Mouse (Mus musculus) midbrain, embryonic 14.5 days (tissue): ENCODE data around the gene Brd3. TPM values are rescaled to one million over a fixed set of nuclear protein-coding genes. Genes with fewer than 3 reads are reported as not detected.
A peak's percentile ranks its signal among the peaks of the same experiment; 100 is the strongest.

Source experiments
- ATAC-seq: fragments of 200-750 bp; cut with Nextera tagmentation; 2 replicates; pipeline ENCODE4 v1.8.0; 2017; ENCODE audit warnings: moderate number of reproducible peaks, moderate library complexity; ENCODE audit not compliant: low FRiP score, low TSS enrichment
- DNase-seq: peaks from one replicate; pipeline ENCODE4 v3.0.0-alpha.2; 2015
- H3K27ac ChIP-seq: fragments of 300-500 bp; sonication (generic); replicated peaks from 2 replicates; pipeline ENCODE4 v1.5.1; 2014; ENCODE audit warnings: mild to moderate bottlenecking, low read depth, low read length, moderate library complexity
- H3K27me3 ChIP-seq: fragments of 300-500 bp; sonication (generic); 2 replicates; pipeline ENCODE4 v1.6.1; 2014; ENCODE audit warnings: low read length, control low read depth, mixed read lengths; ENCODE audit not compliant: control insufficient read depth, insufficient read depth
- H3K36me3 ChIP-seq: fragments of 300-500 bp; sonication (generic); 2 replicates; pipeline ENCODE4 v1.6.1; 2014; ENCODE audit warnings: low read length, control low read depth; ENCODE audit not compliant: control insufficient read depth, insufficient read depth
- H3K4me1 ChIP-seq: fragments of 300-500 bp; sonication (generic); 2 replicates; pipeline ENCODE4 v1.6.1; 2014; ENCODE audit warnings: mild to moderate bottlenecking, antibody characterized with exemption, low read length, control low read depth; ENCODE audit not compliant: control insufficient read depth, insufficient read depth
- H3K4me2 ChIP-seq: fragments of 300-500 bp; sonication (generic); 2 replicates; pipeline ENCODE4 v1.6.1; 2014; ENCODE audit warnings: mild to moderate bottlenecking, low read length, moderate library complexity
- H3K4me3 ChIP-seq: fragments of 300-500 bp; sonication (generic); replicated peaks from 2 replicates; pipeline ENCODE4 v1.5.1; 2014; ENCODE audit warnings: low read depth, low read length
- H3K9ac ChIP-seq: fragments of 300-500 bp; sonication (generic); replicated peaks from 2 replicates; pipeline ENCODE4 v1.6.1; 2014; ENCODE audit warnings: mild to moderate bottlenecking, low read length, moderate library complexity
- H3K9me3 ChIP-seq: fragments of 300-500 bp; sonication (generic); 2 replicates; pipeline ENCODE4 v1.6.1; 2016; ENCODE audit warnings: low read length, control low read depth, mixed read lengths; ENCODE audit not compliant: control insufficient read depth
- WGBS: fragments of 180-500 bp; shearing (Covaris S2); extraction: QIAGEN DNeasy Blood & Tissue Kit; methylation state at CpG from one replicate; pipeline ENCODE4 v1.1.7; 2014; 5-methylcytosine and 5-hydroxymethylcytosine counted together
- polyA plus RNA-seq: library from polyadenylated mRNA; unstranded; fragments of >200 nt; fragmentation: Nextera tagmentation; extraction: Ambion mirVana; gene quantifications from 2 replicates; pipeline ENCODE4 v1.2.1, GENCODE M21; 2014

Gene Brd3
- polyA plus RNA-seq, 1 experiment from 2014 or later, result 174 TPM

- DNase-seq (no peak), ATAC-seq (no peak)
- no peak overlapping the region for H3K4me2 ChIP-seq
- no peak overlapping the region for H3K9ac ChIP-seq
- WGBS, result 92% methylated on average over 6 of the region's 6 CpGs
- H3K36me3 ChIP-seq, result no peaks in the 10 kb centered on the region
- H3K27me3 ChIP-seq, result no peaks in the 10 kb centered on the region
- H3K9me3 ChIP-seq, result no peaks in the 10 kb centered on the region
- H3K4me1 ChIP-seq, result peaks cover 52% of the 10 kb centered on the region
- no peak overlapping the region for H3K27ac ChIP-seq
- no peak overlapping the region for H3K4me3 ChIP-seq
Measured at GRCm38 (mm10) chr2:27410518-27411140, 96.8 kb downstream of the Brd3 start.

GRCm38 (mm10) chr2:27408194-27408593, 99.3 kb downstream of the Brd3 start:
- Histone ChIP-seq H3K9me3 (no peaks in the 10 kb centered on the region), H3K4me1 (peaks cover 29% of the 10 kb centered on the region), H3K9ac (no peak overlapping the region), H3K36me3 (no peaks in the 10 kb centered on the region), H3K27ac (no peak overlapping the region), H3K4me3 (no peak overlapping the region), H3K27me3 (no peaks in the 10 kb centered on the region), H3K4me2 (no peak overlapping the region)
- WGBS, result 81% methylated on average over 3 of the region's 3 CpGs
- DNase-seq (no peak), ATAC-seq (no peak)

DNA sequence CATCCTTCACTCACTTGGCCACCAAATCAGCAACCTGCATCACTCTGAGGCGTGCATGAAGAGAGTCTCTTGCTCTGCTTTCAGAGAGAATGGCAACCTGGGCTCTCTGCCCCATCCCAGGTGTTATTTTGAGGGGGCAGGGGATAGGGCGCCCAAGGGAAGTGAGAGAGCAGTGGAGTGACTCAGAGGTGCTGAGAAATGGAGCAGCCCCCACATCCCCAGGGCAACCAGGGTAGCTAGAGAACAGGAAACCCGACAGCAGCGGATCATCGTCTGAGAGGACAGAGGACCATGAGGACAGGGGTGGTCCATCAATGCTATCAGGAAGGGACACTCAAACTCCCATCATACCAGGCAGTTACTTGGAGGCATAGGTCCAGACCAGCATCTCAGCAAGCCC, 100.5 kb downstream of the Brd3 start:
- Histone ChIP-seq H3K27me3 (no peaks in the 10 kb centered on the region), H3K4me2 (no peak overlapping the region), H3K9ac (no peak overlapping the region), H3K4me1 (peaks cover 16% of the 10 kb centered on the region), H3K9me3 (no peaks in the 10 kb centered on the region), H3K4me3 (no peak overlapping the region), H3K27ac (no peak overlapping the region), H3K36me3 (no peaks in the 10 kb centered on the region)
- ATAC-seq (no peak), DNase-seq (no peak)
- 91% methylated on average over 5 of the region's 5 CpGs for WGBS

DNA sequence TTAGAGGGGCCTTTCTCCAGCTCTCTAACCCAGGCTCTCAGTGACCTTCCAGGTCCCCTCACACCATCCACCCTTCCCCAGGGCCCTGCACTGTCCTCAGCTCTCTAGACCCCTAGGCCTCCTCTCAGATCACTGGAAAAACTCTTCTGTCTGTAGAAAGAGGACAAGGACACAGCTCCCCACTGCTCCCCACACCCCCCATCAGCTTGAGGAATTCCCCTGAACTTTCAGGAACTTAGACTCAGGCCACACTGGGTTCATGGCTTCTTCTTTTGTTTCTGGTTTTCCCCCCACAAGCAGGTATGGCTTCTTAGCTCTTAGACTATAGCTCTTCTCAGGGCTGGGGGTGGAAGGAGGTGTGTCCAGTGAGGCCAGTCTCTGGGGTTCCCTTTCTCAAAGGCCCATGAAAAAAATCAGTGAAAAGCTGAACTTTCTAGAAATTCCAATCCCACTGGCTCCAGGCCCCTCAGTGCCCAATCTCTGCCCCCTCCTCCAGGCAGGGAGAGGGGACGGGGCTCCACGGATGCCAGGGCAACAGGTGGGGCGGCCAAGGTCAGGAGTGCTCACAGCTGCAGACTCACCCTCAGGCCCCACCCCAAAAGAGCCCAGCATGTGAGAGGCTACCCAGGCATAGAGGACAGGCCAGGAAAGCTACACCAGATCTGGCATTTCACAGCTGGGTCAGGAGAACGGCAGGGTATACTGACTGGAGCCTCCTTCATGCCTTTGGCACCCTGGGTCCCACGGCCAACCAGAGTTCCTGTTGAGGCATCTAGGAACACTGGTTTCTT, 102.2 kb downstream of the Brd3 start:
- H3K4me3 ChIP-seq, result no peak overlapping the region
- WGBS, result 73% methylated on average over 5 of the region's 5 CpGs
- DNase-seq, result no peak

GRCm38 (mm10) chr2:27404375-27405093, 102.9 kb downstream of the Brd3 start:
- no peak overlapping the region for H3K27ac ChIP-seq
- H3K9me3 ChIP-seq, result no peaks in the 10 kb centered on the region
- 63% methylated on average over 6 of the region's 6 CpGs for WGBS
- DNase-seq (no peak), ATAC-seq (no peak)
- no peaks in the 10 kb centered on the region for H3K36me3 ChIP-seq
- no peaks in the 10 kb centered on the region for H3K27me3 ChIP-seq
- H3K4me1 ChIP-seq, result peaks cover 6% of the 10 kb centered on the region
- H3K4me2 ChIP-seq, result no peak overlapping the region
- H3K9ac ChIP-seq, result no peak overlapping the region
- H3K4me3 ChIP-seq, result no peak overlapping the region

More for the DNA sequence above, 102.2 kb downstream of the Brd3 start:
- Histone ChIP-seq H3K36me3 (no peaks in the 10 kb centered on the region), H3K4me2 (no peak overlapping the region), H3K27ac (no peak overlapping the region), H3K9me3 (no peaks in the 10 kb centered on the region), H3K27me3 (no peaks in the 10 kb centered on the region), H3K9ac (no peak overlapping the region), H3K4me1 (peaks cover 6% of the 10 kb centered on the region)
- no peak for ATAC-seq

GRCm38 (mm10) chr2:27401544-27401943, 105.9 kb downstream of the Brd3 start:
- Histone ChIP-seq H3K4me1 (peaks cover 5% of the 10 kb centered on the region), H3K4me2 (no peak overlapping the region), H3K9ac (no peak overlapping the region), H3K36me3 (no peaks in the 10 kb centered on the region), H3K27ac (no peak overlapping the region), H3K27me3 (no peaks in the 10 kb centered on the region), H3K4me3 (no peak overlapping the region), H3K9me3 (no peaks in the 10 kb centered on the region)
- WGBS, result 95% methylated on average over 2 of the region's 2 CpGs
- DNase-seq (no peak), ATAC-seq (no peak)

- Histone ChIP-seq H3K9ac (no peak overlapping the region), H3K4me1 (peaks cover 18% of the 10 kb centered on the region), H3K4me3 (no peak overlapping the region), H3K27ac (no peak overlapping the region), H3K4me2 (no peak overlapping the region), H3K9me3 (no peaks in the 10 kb centered on the region), H3K36me3 (no peaks in the 10 kb centered on the region), H3K27me3 (no peaks in the 10 kb centered on the region)
- DNase-seq (no peak), ATAC-seq (no peak)
- 98% methylated on average over 2 of the region's 2 CpGs for WGBS
Measured at GRCm38 (mm10) chr2:27400083-27400482, 107.4 kb downstream of the Brd3 start.

DNA sequence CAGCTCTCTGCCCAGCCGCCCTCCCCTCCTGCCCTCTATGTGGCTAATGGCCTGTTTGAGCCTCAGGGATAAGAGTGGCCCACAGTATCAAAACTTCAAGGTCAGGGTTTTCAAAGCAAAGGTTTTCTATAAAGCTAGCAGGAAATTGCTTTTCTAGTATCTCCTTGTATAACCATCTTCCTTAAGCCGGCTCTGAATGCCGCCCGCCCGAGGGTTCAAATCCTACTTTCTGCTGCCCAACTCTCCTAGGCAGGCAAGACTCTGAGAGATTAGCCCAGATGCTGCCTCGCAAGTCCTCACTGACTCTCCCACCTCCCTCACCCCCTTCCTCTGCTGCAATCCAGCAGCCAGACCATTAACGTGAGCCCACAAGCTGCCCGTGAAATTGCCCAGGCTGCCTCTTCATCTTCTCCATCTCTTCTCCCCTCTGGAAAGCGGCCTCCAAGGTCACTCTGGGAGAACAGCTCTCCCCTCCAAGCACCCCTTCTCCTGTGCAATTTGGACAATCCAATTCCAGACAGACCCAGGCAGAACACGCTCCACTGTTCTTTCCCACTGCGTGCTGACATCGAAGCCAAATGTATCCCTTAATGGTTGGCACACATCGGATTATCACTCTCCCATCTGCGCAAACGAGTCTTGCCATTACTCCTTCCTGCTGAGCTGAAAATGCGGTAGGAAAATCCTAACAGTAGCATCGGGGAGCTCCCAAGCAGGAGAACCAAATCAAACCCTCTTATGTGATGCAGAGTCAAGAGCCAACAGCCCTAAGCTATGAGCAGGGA, 110.6 kb downstream of the Brd3 start:
- WGBS, result 49% methylated on average over 17 of the region's 17 CpGs
- Histone ChIP-seq H3K9me3 (no peaks in the 10 kb centered on the region), H3K27me3 (no peaks in the 10 kb centered on the region), H3K4me3 (no peak overlapping the region), H3K9ac (no peak overlapping the region), H3K4me2 (no peak overlapping the region), H3K27ac (peak overlapping the region; percentile 66), H3K36me3 (no peaks in the 10 kb centered on the region), H3K4me1 (peaks cover 46% of the 10 kb centered on the region)
- ATAC-seq, result no peak
- peak; percentile 56 for DNase-seq
